Mouse (Mus musculus) embryonic facial prominence, embryonic 14.5 days (tissue): ENCODE data around the gene Grik3. TPM values are rescaled to one million over a fixed set of nuclear protein-coding genes. Genes with fewer than 3 reads are reported as not detected.

Experiments
- ATAC-seq: fragments of 200-750 bp; cut with Nextera tagmentation; 2 replicates; pipeline ENCODE4 v1.8.0; 2017; ENCODE audit warnings: low read depth, moderate number of reproducible peaks, moderate TSS enrichment
- DNase-seq: peaks from one replicate; pipeline ENCODE4 v3.0.0-alpha.2; 2015; ENCODE audit warnings: low spot score
- H3K27ac ChIP-seq: fragments of 300-500 bp; sonication (generic); replicated peaks from 2 replicates; pipeline ENCODE4 v1.5.1; 2014; ENCODE audit warnings: low read depth, mild to moderate bottlenecking, low read length, moderate library complexity
- H3K27me3 ChIP-seq: fragments of 300-500 bp; sonication (generic); replicated peaks from 2 replicates; pipeline ENCODE4 v1.6.1; 2014; ENCODE audit warnings: low read length; ENCODE audit not compliant: control insufficient read depth, insufficient read depth
- H3K36me3 ChIP-seq: fragments of 300-500 bp; sonication (generic); 2 replicates; pipeline ENCODE4 v1.6.1; 2014; ENCODE audit warnings: low read length, mixed read lengths; ENCODE audit not compliant: control insufficient read depth, insufficient read depth
- H3K4me1 ChIP-seq: fragments of 300-500 bp; sonication (generic); 2 replicates; pipeline ENCODE4 v1.6.1; 2014; ENCODE audit warnings: antibody characterized with exemption, low read length; ENCODE audit not compliant: control insufficient read depth, insufficient read depth
- H3K4me2 ChIP-seq: fragments of 300-500 bp; sonication (generic); 2 replicates; pipeline ENCODE4 v1.6.1; 2014; ENCODE audit warnings: low read depth, mild to moderate bottlenecking, low read length, moderate library complexity, mixed read lengths
- H3K4me3 ChIP-seq: fragments of 300-500 bp; sonication (generic); 2 replicates; pipeline ENCODE4 v1.5.1; 2014; ENCODE audit warnings: low read depth, mild to moderate bottlenecking, low read length
- H3K9ac ChIP-seq: fragments of 300-500 bp; sonication (generic); 2 replicates; pipeline ENCODE4 v1.6.1; 2014; ENCODE audit warnings: low read depth, mild to moderate bottlenecking, low read length, moderate library complexity, mixed read lengths
- H3K9me3 ChIP-seq: fragments of 300-500 bp; sonication (generic); 2 replicates; pipeline ENCODE4 v1.6.1; 2016; ENCODE audit warnings: low read length; ENCODE audit not compliant: control insufficient read depth
- WGBS: fragments of 180-500 bp; shearing (Covaris S2); extraction: QIAGEN DNeasy Blood & Tissue Kit; methylation state at CpG from one replicate; pipeline ENCODE4 v1.1.7; 2014; 5-methylcytosine and 5-hydroxymethylcytosine counted together
- polyA plus RNA-seq: library from polyadenylated mRNA; unstranded; fragments of >200 nt; fragmentation: Nextera tagmentation; extraction: Ambion mirVana; gene quantifications from 2 replicates; pipeline ENCODE4 v1.2.1, GENCODE M21; 2014

The Grik3 gene
- polyA plus RNA-seq, 1 experiment from 2014 or later: 0.39 TPM

GRCm38 (mm10) chr4:125469711-125470372 lies 20.7 kb upstream of the Grik3 start:
- H3K9me3 ChIP-seq: no peaks in the 10 kb centered on the region
- no peak overlapping the region for H3K4me3 ChIP-seq
- no peaks in the 10 kb centered on the region for H3K36me3 ChIP-seq
- no peaks in the 10 kb centered on the region for H3K27me3 ChIP-seq
- no peak for DNase-seq
- no peak overlapping the region for H3K27ac ChIP-seq
- no peaks in the 10 kb centered on the region for H3K4me1 ChIP-seq
- ATAC-seq: no peak
- WGBS: 37% methylated on average over 11 of the region's 11 CpGs
- no peak overlapping the region for H3K4me2 ChIP-seq
- no peak overlapping the region for H3K9ac ChIP-seq

DNA sequence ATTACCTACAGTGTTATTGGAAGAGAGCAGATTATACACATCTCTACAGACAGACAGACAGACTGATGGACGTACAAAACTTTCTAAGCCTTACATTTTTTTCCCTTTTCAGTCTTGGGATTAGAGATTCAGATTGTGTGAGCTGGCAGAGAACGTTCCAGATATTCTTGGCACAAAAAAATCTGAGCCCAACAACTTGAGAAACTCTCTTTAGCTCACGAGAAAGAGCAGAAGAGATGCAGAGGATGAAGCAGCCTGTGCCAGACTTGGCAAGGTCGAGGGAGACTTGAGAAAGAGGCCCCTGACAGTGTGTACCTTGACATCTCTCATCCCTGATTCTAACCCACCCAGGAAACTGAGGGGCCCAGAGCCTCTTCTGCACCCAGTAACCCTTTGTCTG lies 15.6 kb upstream of the Grik3 start:
- Histone ChIP-seq H3K4me2 (no peak overlapping the region), H3K4me3 (no peak overlapping the region), H3K36me3 (no peaks in the 10 kb centered on the region), H3K27me3 (0 out of 2 replicates have a peak, but pooled peaks cover 8% of the 10 kb centered on the region), H3K9ac (no peak overlapping the region), H3K4me1 (no peaks in the 10 kb centered on the region), H3K9me3 (no peaks in the 10 kb centered on the region), H3K27ac (no peak overlapping the region)
- ATAC-seq: no peak
- DNase-seq: no peak
- 68% methylated on average over 4 of the region's 4 CpGs for WGBS

DNA sequence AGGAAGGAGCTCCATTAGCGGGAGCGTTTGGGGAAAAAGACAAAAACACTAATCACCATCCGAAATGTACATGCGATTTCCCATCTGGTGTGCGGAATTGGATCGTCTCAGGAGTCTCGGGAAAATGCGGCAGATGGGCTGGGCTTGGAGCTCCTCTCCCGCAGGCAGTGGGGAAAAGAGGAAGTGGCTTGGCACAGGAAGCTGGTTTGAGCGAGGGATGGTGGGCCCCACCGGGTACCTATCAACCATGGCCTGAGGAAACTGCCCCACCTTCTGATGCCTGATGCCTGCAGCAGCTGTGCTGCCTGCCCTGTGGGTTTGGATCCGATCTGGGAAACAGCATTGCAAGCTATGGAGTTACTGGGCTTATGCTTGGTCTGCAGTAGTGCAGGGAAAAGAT lies 12.4 kb upstream of the Grik3 start:
- Histone ChIP-seq H3K27me3 (peaks cover 31% of the 10 kb centered on the region), H3K9me3 (no peaks in the 10 kb centered on the region), H3K4me2 (no peak overlapping the region), H3K27ac (no peak overlapping the region), H3K4me1 (no peaks in the 10 kb centered on the region), H3K4me3 (no peak overlapping the region), H3K9ac (no peak overlapping the region), H3K36me3 (no peaks in the 10 kb centered on the region)
- DNase-seq (peak; percentile 54), ATAC-seq (no peak)
- 21% methylated on average over 12 of the region's 12 CpGs for WGBS

- Histone ChIP-seq H3K9me3 (no peaks in the 10 kb centered on the region), H3K4me1 (no peaks in the 10 kb centered on the region), H3K4me3 (no peak overlapping the region), H3K27me3 (peaks cover 60% of the 10 kb centered on the region), H3K36me3 (no peaks in the 10 kb centered on the region), H3K4me2 (no peak overlapping the region), H3K9ac (no peak overlapping the region), H3K27ac (no peak overlapping the region)
- 22% methylated on average over 3 of the region's 3 CpGs for WGBS
- ATAC-seq: no peak
- no peak for DNase-seq
Measured at GRCm38 (mm10) chr4:125481256-125481655, 9.2 kb upstream of the Grik3 start.

GRCm38 (mm10) chr4:125484131-125484530 lies 6.4 kb upstream of the Grik3 start:
- H3K9ac ChIP-seq: no peak overlapping the region
- H3K4me2 ChIP-seq: no peak overlapping the region
- H3K36me3 ChIP-seq: no peaks in the 10 kb centered on the region
- WGBS: 20% methylated on average over 8 of the region's 8 CpGs
- H3K4me1 ChIP-seq: no peaks in the 10 kb centered on the region
- H3K27ac ChIP-seq: no peak overlapping the region
- no peak for DNase-seq
- no peak overlapping the region for H3K4me3 ChIP-seq
- H3K27me3 ChIP-seq: peaks cover 81% of the 10 kb centered on the region
- no peaks in the 10 kb centered on the region for H3K9me3 ChIP-seq
- ATAC-seq: no peak

DNA sequence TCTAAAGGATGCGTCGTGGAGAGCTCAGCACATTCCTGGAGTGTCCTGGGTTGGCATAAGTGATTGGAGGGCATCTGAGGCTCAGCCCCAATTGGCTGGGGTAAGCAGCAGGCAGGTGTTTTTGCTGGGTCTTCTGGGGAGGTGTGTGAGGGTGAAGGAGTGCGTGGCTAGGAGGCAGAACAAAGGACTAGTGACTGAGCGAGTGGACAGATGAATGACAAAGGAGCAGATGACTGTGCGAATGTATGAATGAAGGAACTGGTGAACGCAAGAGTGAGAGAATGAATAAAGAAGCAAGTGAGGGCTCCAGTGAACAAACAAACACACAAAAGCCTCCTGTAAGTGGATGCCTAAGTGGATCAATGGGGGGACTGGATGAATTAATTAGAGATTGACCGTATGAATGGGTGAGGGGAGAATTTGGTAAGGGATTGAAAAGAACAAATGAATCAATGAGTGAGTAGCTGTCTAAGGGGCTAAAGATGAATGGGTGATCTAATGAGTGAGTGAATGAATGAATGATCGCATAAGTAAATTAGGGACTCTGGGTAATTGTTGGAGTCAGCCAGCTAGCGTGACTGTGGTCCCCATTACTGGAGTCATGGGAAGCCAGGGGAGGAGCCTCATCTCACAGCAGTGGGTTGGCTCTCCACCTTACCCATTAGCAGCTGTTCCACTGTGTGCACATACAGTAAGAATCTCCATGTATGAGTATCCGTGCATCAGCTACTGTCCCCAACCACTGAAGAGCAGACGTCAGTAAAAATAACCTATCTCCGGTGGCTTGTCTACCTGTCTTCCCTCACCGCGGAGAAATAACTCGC lies 4.9 kb upstream of the Grik3 start:
- H3K4me2 ChIP-seq: no peak overlapping the region
- no peak overlapping the region for H3K27ac ChIP-seq
- no peaks in the 10 kb centered on the region for H3K9me3 ChIP-seq
- peaks cover 92% of the 10 kb centered on the region for H3K27me3 ChIP-seq
- no peak overlapping the region for H3K9ac ChIP-seq
- no peak overlapping the region for H3K4me3 ChIP-seq
- no peaks in the 10 kb centered on the region for H3K36me3 ChIP-seq
- DNase-seq: no peak
- 35% methylated on average over 15 of the region's 15 CpGs for WGBS
- ATAC-seq: no peak
- peaks cover 2% of the 10 kb centered on the region; the same call in 1 of the 2 replicates for H3K4me1 ChIP-seq

- peak; percentile 65 for DNase-seq
- H3K4me3 ChIP-seq: no peak overlapping the region
- WGBS: 2% methylated on average over 12 of the region's 13 CpGs
Measured at GRCm38 (mm10) chr4:125486616-125487015, 3.9 kb upstream of the Grik3 start.

GRCm38 (mm10) chr4:125487031-125487430 lies 3.5 kb upstream of the Grik3 start:
- Histone ChIP-seq H3K4me2 (no peak overlapping the region), H3K27me3 (peaks cover 98% of the 10 kb centered on the region), H3K9ac (no peak overlapping the region), H3K36me3 (no peaks in the 10 kb centered on the region), H3K4me1 (peaks cover 7% of the 10 kb centered on the region; the same call in 1 of the 2 replicates), H3K27ac (no peak overlapping the region), H3K9me3 (no peaks in the 10 kb centered on the region), H3K4me3 (no peak overlapping the region)
- WGBS: 2% methylated on average over 6 of the region's 7 CpGs
- DNase-seq (no peak), ATAC-seq (no peak)

More at GRCm38 (mm10) chr4:125486616-125487015, 3.9 kb upstream of the Grik3 start:
- no peak overlapping the region for H3K27ac ChIP-seq
- H3K4me2 ChIP-seq: no peak overlapping the region
- H3K36me3 ChIP-seq: no peaks in the 10 kb centered on the region
- no peak overlapping the region for H3K9ac ChIP-seq
- H3K27me3 ChIP-seq: peaks cover 97% of the 10 kb centered on the region
- no peaks in the 10 kb centered on the region for H3K9me3 ChIP-seq
- ATAC-seq: no peak
- peaks cover 7% of the 10 kb centered on the region; the same call in 1 of the 2 replicates for H3K4me1 ChIP-seq
